Mouse (Mus musculus): ENCODE results near the gene Son. TPM values are rescaled to one million over a fixed set of nuclear protein-coding genes. Genes with fewer than 3 reads are reported as not detected.

The Son gene
- total and polyA plus RNA-seq, 3 experiments = 93.6 to 182 (median 157) TPM

GRCm38 (mm10) chr16:91728123-91729065 is 81.1 kb downstream of the Son start, which contains the start of gene Cryzl1 (continued):
- TF ChIP-seq MEF2A (IDR thresholded peaks at IDR 0.05; ENCODE audit: extremely low read depth, insufficient replicate concordance, low read depth, low read length, poor library complexity, severe bottlenecking) (no peak), POLR2A (IDR thresholded peaks at IDR 0.05; ENCODE audit: control insufficient read depth in 1 of 2, insufficient read depth in 1 of 2, low read depth in 1 of 2, low read length in 2 of 2, poor library complexity in 1 of 2) (peak; percentile 42 to 75; a peak in 3 of 4 replicates), MXI1 (IDR thresholded peaks at IDR 0.05; ENCODE audit: low read depth, low read length) (no peak; the same call in none of the 2 replicates), NELFE (IDR thresholded peaks at IDR 0.05; ENCODE audit: low read depth, low read length) (peak; percentile 40; the same call in 1 of the 2 replicates), EP300 (IDR thresholded peaks at IDR 0.05; ENCODE audit: low read depth in 1 of 2, low read length in 2 of 2) (peak in 1 of 2 experiments; percentile 56; a peak in 2 of 4 replicates), CHD1 (IDR thresholded peaks at IDR 0.05; ENCODE audit: low read depth, low read length) (no peak), MAX (IDR thresholded peaks at IDR 0.05; ENCODE audit: low read length) (no peak; the same call in 1 of the 2 replicates), CHD2 (IDR thresholded peaks at IDR 0.05; ENCODE audit: low read length) (no peak), RCOR1 (IDR thresholded peaks at IDR 0.05; ENCODE audit: low read depth, low read length) (no peak), POLR2AphosphoS5 (IDR thresholded peaks at IDR 0.05; ENCODE audit: borderline replicate concordance, low read depth, low read length) (no peak), MYB (IDR thresholded peaks at IDR 0.05; ENCODE audit: low read depth, low read length) (no peak), GATA1 (IDR thresholded peaks at IDR 0.05; ENCODE audit: low read depth, low read length) (peak; percentile 41; the same call in 1 of the 2 replicates), RAD21 (IDR thresholded peaks at IDR 0.05; ENCODE audit: low read depth, low read length) (no peak), SIN3A (IDR thresholded peaks at IDR 0.05; ENCODE audit: low read length) (peak; percentile 86), HCFC1 (IDR thresholded peaks at IDR 0.05; ENCODE audit: low read depth, low read length) (peak; percentile 97), TBP (IDR thresholded peaks at IDR 0.05; ENCODE audit: low read depth, low read length) (peak; percentile 43), E2F4 (IDR thresholded peaks at IDR 0.05; ENCODE audit: borderline replicate concordance, low read depth, low read length) (peak; percentile 47; the same call in 1 of the 2 replicates), ZKSCAN1 (IDR thresholded peaks at IDR 0.05; ENCODE audit: low read depth, low read length) (no peak), MAFK (IDR thresholded peaks at IDR 0.05; ENCODE audit: borderline replicate concordance, low read depth, low read length) (no peak), TAL1 (IDR thresholded peaks at IDR 0.05; ENCODE audit: low read length) (no peak)

Other genes starting within 250 kb of the Son start
- gene Il10rb, start 241.3 kb upstream of the Son start, total RNA-seq (2012; rRNA removed) = 4.7 and 5.9 TPM in 2 replicates
- 10 to 100 TPM in 1 of 2 experiments, not detected in 1; 14.6 TPM for gene Il10rb, start 241.3 kb upstream of the Son start, polyA plus RNA-seq (2012; ENCODE audit: insufficient read depth in 1 of 2, insufficient read length in 2 of 2, low read depth in 1 of 2, low replicate concordance in 2 of 2, missing spikeins in 1 of 2)
- gene Ifnar1, start 162.3 kb upstream of the Son start, total RNA-seq (2012; rRNA removed) = 10.3 and 12.2 TPM in 2 replicates
- 10 to 100 TPM in 1 of 2 experiments, not detected in 1; 20.2 TPM for gene Ifnar1, start 162.3 kb upstream of the Son start, polyA plus RNA-seq (2012; ENCODE audit: insufficient read depth in 1 of 2, insufficient read length in 2 of 2, low read depth in 1 of 2, low replicate concordance in 2 of 2, missing spikeins in 1 of 2)
- gene Ifngr2, start 100.4 kb upstream of the Son start, total RNA-seq (2012; rRNA removed) = 2.8 and 4.1 TPM in 2 replicates
- 10 to 100 TPM in 1 of 2 experiments, not detected in 1; 11.0 TPM for gene Ifngr2, start 100.4 kb upstream of the Son start, polyA plus RNA-seq (2012; ENCODE audit: insufficient read depth in 1 of 2, insufficient read length in 2 of 2, low read depth in 1 of 2, low replicate concordance in 2 of 2, missing spikeins in 1 of 2)
- gene Tmem50b, start 49.7 kb upstream of the Son start, total RNA-seq (2012; rRNA removed) = 2.6 and 2.9 TPM in 2 replicates
- gene Tmem50b, start 49.7 kb upstream of the Son start, polyA plus RNA-seq (2012; ENCODE audit: insufficient read depth in 1 of 2, insufficient read length in 2 of 2, low read depth in 1 of 2, low replicate concordance in 2 of 2, missing spikeins in 1 of 2) = 1 to 10 TPM in 1 of 2 experiments, not detected in 1; 9.5 TPM
- 0.85 and 1.2 TPM in 2 replicates for gene Dnajc28, start 28.5 kb upstream of the Son start, total RNA-seq (2012; rRNA removed)
- gene Dnajc28, start 28.5 kb upstream of the Son start, polyA plus RNA-seq (2012; ENCODE audit: insufficient read depth in 1 of 2, insufficient read length in 2 of 2, low read depth in 1 of 2, low replicate concordance in 2 of 2, missing spikeins in 1 of 2) = 1 to 10 TPM in 1 of 2 experiments, not detected in 1; 1.9 TPM
- gene Gart, start 554 bp upstream of the Son start, total RNA-seq (2012; rRNA removed) = 400 and 417 TPM in 2 replicates
- gene Gart, start 554 bp upstream of the Son start, polyA plus RNA-seq (2012; ENCODE audit: insufficient read depth in 1 of 2, insufficient read length in 2 of 2, low read depth in 1 of 2, low replicate concordance in 2 of 2, missing spikeins in 1 of 2) = 100 to 1,000 TPM in 1 of 2 experiments, 10 to 100 TPM in 1; 94.0 to 509 TPM
- 25.4 and 25.7 TPM in 2 replicates for gene Donson, start 41.3 kb downstream of the Son start, total RNA-seq (2012; rRNA removed)
- 10 to 100 TPM in 1 of 2 experiments, not detected in 1; 33.9 TPM for gene Donson, start 41.3 kb downstream of the Son start, polyA plus RNA-seq (2012; ENCODE audit: insufficient read depth in 1 of 2, insufficient read length in 2 of 2, low read depth in 1 of 2, low replicate concordance in 2 of 2, missing spikeins in 1 of 2)
- gene Cryzl1, start 81.5 kb downstream of the Son start, total RNA-seq (2012; rRNA removed) = 20.2 and 23.8 TPM in 2 replicates
- gene Cryzl1, start 81.5 kb downstream of the Son start, polyA plus RNA-seq (2012; ENCODE audit: insufficient read depth in 1 of 2, insufficient read length in 2 of 2, low read depth in 1 of 2, low replicate concordance in 2 of 2, missing spikeins in 1 of 2) = 10 to 100 TPM in 1 of 2 experiments, not detected in 1; 44.4 TPM
- gene Itsn1, start 81.8 kb downstream of the Son start, total RNA-seq (2012; rRNA removed) = 11.6 and 14.7 TPM in 2 replicates
- gene Itsn1, start 81.8 kb downstream of the Son start, polyA plus RNA-seq (2012; ENCODE audit: insufficient read depth in 1 of 2, insufficient read length in 2 of 2, low read depth in 1 of 2, low replicate concordance in 2 of 2, missing spikeins in 1 of 2) = 10 to 100 TPM in 1 of 2 experiments, not detected in 1; 36.5 TPM

Measured in MEL (cell line).